Mouse (Mus musculus) C2C12 (cell line): ENCODE measurements at regions not wholly inside any gene's neighbourhood (a gene's known extent, or its start where the extent isn't known, plus 50 kb on each side); places are given as distances from the start of the nearest gene placed in this dataset.
A peak's percentile ranks its signal among the peaks of the same experiment; 100 is the strongest.

ENCODE experiments used
- H3K27me3 ChIP-seq: one replicate; pipeline ENCODE4 v1.6.1; 2011; ENCODE audit not compliant: control insufficient read depth, insufficient read depth, insufficient read length
- H3K36me3 ChIP-seq: one replicate; pipeline ENCODE4 v1.6.1; 2011; ENCODE audit not compliant: control insufficient read depth, insufficient read depth
- H3K4me3 ChIP-seq: one replicate; pipeline ENCODE4 v1.5.1; 2011; ENCODE audit warnings: mild to moderate bottlenecking, control low read depth; ENCODE audit not compliant: poor library complexity, insufficient read depth, severe bottlenecking
- H3K79me2 ChIP-seq: one replicate; pipeline ENCODE4 v1.6.1; 2011; ENCODE audit not compliant: control insufficient read depth, insufficient read depth
- H3K79me3 ChIP-seq: one replicate; pipeline ENCODE4 v1.6.1; 2011; ENCODE audit warnings: low read depth, control low read depth
- H3ac ChIP-seq: one replicate; pipeline ENCODE3; 2011; ENCODE audit warnings: low read depth; ENCODE audit not compliant: control insufficient read depth, insufficient read length
- CEBPB ChIP-seq: IDR thresholded peaks from one replicate; pipeline ENCODE4 v1.6.1; 2011; ENCODE audit warnings: low read depth, mild to moderate bottlenecking, control low read depth, moderate library complexity
- CTCF ChIP-seq: IDR thresholded peaks from one replicate; pipeline ENCODE4 v1.5.1; 2011; ENCODE audit not compliant: control insufficient read depth, insufficient read depth, insufficient read length
- FOSL1 ChIP-seq: IDR thresholded peaks from one replicate; pipeline ENCODE4 v1.8.0; 2011; ENCODE audit warnings: mild to moderate bottlenecking, low read length; ENCODE audit not compliant: poor library complexity, insufficient read depth, severe bottlenecking
- MAX ChIP-seq: IDR thresholded peaks from one replicate; pipeline ENCODE4 v1.6.1; 2011; ENCODE audit warnings: mild to moderate bottlenecking, control low read depth
- MYOD1 ChIP-seq: IDR thresholded peaks from one replicate; pipeline ENCODE4 v1.6.1; 2011; ENCODE audit warnings: low read depth; ENCODE audit not compliant: control insufficient read depth, insufficient read length
- MYOG ChIP-seq: IDR thresholded peaks from one replicate; pipeline ENCODE4 v1.6.1; 2011; ENCODE audit not compliant: control insufficient read depth, insufficient read length; ENCODE audit errors: extremely low read depth
- USF1 ChIP-seq: IDR thresholded peaks from one replicate; pipeline ENCODE4 v1.6.1; 2011; ENCODE audit warnings: low read depth, mild to moderate bottlenecking, control low read depth, moderate library complexity

GRCm38 (mm10) chr16:42592321-42592720 is 251.9 kb upstream of the Gap43 start:
- Histone ChIP-seq H3ac (no peak overlapping the region), H3K27me3 (no peaks in the 10 kb centered on the region), H3K79me3 (no peaks in the 10 kb centered on the region), H3K79me2 (no peaks in the 10 kb centered on the region), H3K36me3 (no peaks in the 10 kb centered on the region), H3K4me3 (no peak overlapping the region)
- TF ChIP-seq MYOG (no peak), CEBPB (peak; percentile 54), MYOD1 (no peak), FOSL1 (no peak)

DNA sequence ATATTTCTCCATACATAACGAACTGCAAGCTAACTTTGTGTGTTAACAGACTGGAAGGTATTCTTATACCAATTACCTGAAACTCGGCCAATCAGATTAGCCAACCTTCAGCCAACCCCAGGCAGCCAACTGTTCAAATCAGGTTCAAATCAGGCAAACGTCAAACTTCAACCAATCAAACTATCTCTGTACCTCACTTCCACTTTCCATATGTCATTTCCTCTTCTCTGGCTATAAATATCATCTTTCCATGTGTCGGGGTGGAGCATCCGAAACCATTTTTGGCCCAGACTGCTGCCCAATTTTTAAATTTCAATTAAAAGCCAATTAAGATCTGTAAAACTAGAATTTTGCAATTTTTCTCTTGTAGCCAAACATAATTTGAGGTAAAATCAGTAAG is 251.1 kb upstream of the Gap43 start:
- H3K79me2 ChIP-seq = no peaks in the 10 kb centered on the region
- H3K79me3 ChIP-seq = no peaks in the 10 kb centered on the region
- H3K36me3 ChIP-seq = no peaks in the 10 kb centered on the region
- H3ac ChIP-seq = no peak overlapping the region
- H3K4me3 ChIP-seq = no peak overlapping the region
- TF ChIP-seq MAX (no peak), USF1 (no peak), CTCF (no peak), FOSL1 (no peak), CEBPB (no peak), MYOD1 (no peak), MYOG (no peak)
- H3K27me3 ChIP-seq = no peaks in the 10 kb centered on the region

GRCm38 (mm10) chr16:42586196-42586595 is 245.7 kb upstream of the Gap43 start:
- Histone ChIP-seq H3K36me3 (no peaks in the 10 kb centered on the region), H3ac (no peak overlapping the region), H3K79me2 (no peaks in the 10 kb centered on the region), H3K27me3 (no peaks in the 10 kb centered on the region), H3K79me3 (no peaks in the 10 kb centered on the region), H3K4me3 (no peak overlapping the region)
- TF ChIP-seq FOSL1 = peak; percentile 88
- peak; percentile 78 for TF ChIP-seq MAX
- TF ChIP-seq MYOG = no peak
- TF ChIP-seq MYOD1 = peak; percentile 24
- TF ChIP-seq CTCF = no peak

DNA sequence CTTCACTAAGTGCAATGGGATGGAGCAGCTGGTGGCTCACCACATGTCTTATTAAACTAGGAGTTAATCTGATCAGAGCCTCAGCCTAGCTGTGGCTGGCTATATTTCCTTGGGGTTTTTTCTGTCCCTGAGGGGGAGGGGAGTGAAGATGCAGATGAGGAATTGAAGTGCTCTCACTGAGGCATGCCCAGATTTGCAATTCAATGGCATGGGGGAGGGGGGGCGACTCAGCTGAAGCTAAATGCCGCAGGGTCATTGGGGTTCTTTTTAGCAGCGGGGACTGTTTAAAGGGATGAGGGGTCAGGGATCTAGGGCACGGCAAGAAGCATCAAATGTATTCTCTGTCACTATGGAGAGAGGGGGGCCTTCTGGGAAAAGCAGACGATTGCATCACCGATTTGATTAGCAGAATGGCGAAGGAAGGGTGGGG is 235.1 kb upstream of the Gap43 start:
- TF ChIP-seq MYOG = no peak
- H3K36me3 ChIP-seq = no peaks in the 10 kb centered on the region
- no peak overlapping the region for H3K4me3 ChIP-seq

DNA sequence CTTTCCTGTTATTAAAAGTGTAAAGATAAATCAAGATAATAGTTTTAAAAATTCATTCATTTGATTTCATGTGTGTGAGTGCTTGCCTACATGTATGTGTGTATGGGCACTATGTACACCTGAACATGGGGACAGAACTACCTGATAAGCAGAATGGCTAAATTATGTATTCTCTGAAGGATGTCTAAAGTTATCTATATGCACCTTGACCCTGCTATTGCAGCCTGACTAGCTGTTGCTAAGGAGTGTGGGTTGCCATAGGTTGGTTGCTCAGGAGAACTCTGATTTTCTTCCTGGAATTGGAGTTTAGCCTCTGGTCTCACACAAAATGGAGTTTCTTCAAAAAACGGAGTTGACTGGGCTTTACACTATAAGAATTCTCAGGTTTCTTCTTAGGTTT is 234.5 kb upstream of the Gap43 start:
- TF ChIP-seq MYOD1 = no peak
- no peak for TF ChIP-seq CTCF
- no peak for TF ChIP-seq USF1
- TF ChIP-seq MAX = no peak
- no peak for TF ChIP-seq MYOG
- TF ChIP-seq CEBPB = no peak
- Histone ChIP-seq H3ac (no peak overlapping the region), H3K79me3 (no peaks in the 10 kb centered on the region), H3K79me2 (no peaks in the 10 kb centered on the region), H3K27me3 (no peaks in the 10 kb centered on the region), H3K4me3 (no peak overlapping the region), H3K36me3 (no peaks in the 10 kb centered on the region)

More for the DNA sequence above, 235.1 kb upstream of the Gap43 start:
- Histone ChIP-seq H3K27me3 (no peaks in the 10 kb centered on the region), H3K79me3 (no peaks in the 10 kb centered on the region), H3ac (no peak overlapping the region), H3K79me2 (no peaks in the 10 kb centered on the region)

DNA sequence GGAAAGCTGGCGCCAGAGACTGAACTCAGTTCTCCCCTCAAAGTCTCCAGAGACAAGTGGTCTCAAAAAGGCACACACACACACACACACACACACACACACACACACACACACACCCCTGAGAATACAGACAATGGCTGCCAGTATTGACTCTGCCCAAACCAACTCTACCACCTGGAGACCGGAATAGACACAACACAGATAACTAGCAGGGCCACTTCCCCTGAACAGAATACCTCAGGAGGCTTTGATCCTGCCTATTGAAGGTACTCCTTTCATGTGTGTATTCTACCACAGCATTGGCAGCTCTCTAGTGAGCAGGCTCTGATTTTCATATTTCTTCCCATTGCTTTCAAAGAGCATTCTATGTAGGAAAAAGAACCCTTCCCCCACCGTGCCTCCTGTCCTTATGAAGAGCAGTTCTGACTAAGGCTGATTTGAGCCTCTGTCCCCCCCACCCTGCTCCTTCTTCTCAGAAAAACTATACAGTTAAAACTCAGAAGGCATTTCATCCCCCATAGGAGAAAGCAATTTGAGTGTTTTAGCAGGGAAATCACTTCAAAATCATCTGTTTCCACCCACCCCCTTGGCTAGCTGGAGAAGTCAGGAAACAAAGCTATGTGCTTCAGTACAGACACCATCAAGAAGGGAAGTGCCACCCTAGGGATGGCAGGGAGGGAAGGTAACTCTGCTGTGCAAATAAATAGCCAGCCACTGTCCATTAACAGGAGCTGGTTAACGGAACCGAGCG is 230.0 kb upstream of the Gap43 start:
- H3K79me3 ChIP-seq = no peaks in the 10 kb centered on the region
- H3ac ChIP-seq = no peak overlapping the region
- H3K79me2 ChIP-seq = no peaks in the 10 kb centered on the region
- no peaks in the 10 kb centered on the region for H3K27me3 ChIP-seq
- H3K36me3 ChIP-seq = no peaks in the 10 kb centered on the region
- TF ChIP-seq USF1 = no peak
- TF ChIP-seq MAX = no peak
- no peak for TF ChIP-seq FOSL1
- TF ChIP-seq CEBPB = no peak
- TF ChIP-seq MYOD1 = no peak
- TF ChIP-seq CTCF = no peak
- TF ChIP-seq MYOG = no peak
- no peak overlapping the region for H3K4me3 ChIP-seq
